Mouse (Mus musculus) liver, adult 2 months (tissue): ENCODE measurements at regions not wholly inside any gene's neighbourhood (a gene's known extent, or its start where the extent isn't known, plus 50 kb on each side); places are given as distances from the start of the nearest gene placed in this dataset.
"Not testable (repeated sequence)": the region's sequence is repeated elsewhere in the genome, so short reads cannot be mapped to it uniquely, and the experiment has no call there.

Experiments used
- DNase-seq: peaks from one replicate; pipeline ENCODE4 v3.0.0-alpha.2; 2011; ENCODE audit warnings: low read depth, low spot score; ENCODE audit errors: extremely low read depth
- H3K27ac ChIP-seq: fragments of 200-500 bp; replicated peaks from 2 replicates; pipeline ENCODE4 v1.5.1; 2012; ENCODE audit warnings: low read depth, mild to moderate bottlenecking, control low read depth, inconsistent platforms, low read length; ENCODE audit not compliant: insufficient read depth
- H3K27me3 ChIP-seq: fragments of 200-500 bp; 2 replicates; pipeline ENCODE4 v1.6.1; 2012; ENCODE audit warnings: mild to moderate bottlenecking, moderate library complexity, low read length, inconsistent platforms; ENCODE audit not compliant: control insufficient read depth, insufficient read depth
- H3K36me3 ChIP-seq: fragments of 200-500 bp; 2 replicates; pipeline ENCODE4 v1.6.1; 2012; ENCODE audit warnings: low read length, inconsistent platforms; ENCODE audit not compliant: control insufficient read depth, insufficient read depth
- H3K4me1 ChIP-seq: fragments of 200-500 bp; 2 replicates; pipeline ENCODE4 v1.6.1; 2011; ENCODE audit warnings: low read length; ENCODE audit not compliant: control insufficient read depth, insufficient read depth
- H3K4me3 ChIP-seq: fragments of 200-500 bp; 2 replicates; pipeline ENCODE4 v1.5.1; 2011; ENCODE audit warnings: low read depth, mild to moderate bottlenecking, control low read depth, low read length, moderate library complexity; ENCODE audit not compliant: insufficient read depth
- H3K79me2 ChIP-seq: fragments of 200-500 bp; 2 replicates; pipeline ENCODE4 v1.6.1; 2012; ENCODE audit warnings: inconsistent platforms, mild to moderate bottlenecking, low read length, moderate library complexity; ENCODE audit not compliant: control insufficient read depth, insufficient read depth
- H3K9ac ChIP-seq: fragments of 200-500 bp; 2 replicates; pipeline ENCODE4 v1.6.1; 2012; ENCODE audit warnings: low read depth, mild to moderate bottlenecking, control low read depth, inconsistent platforms, low read length
- CTCF ChIP-seq: fragments of 200-500 bp; IDR thresholded peaks from 2 replicates; pipeline ENCODE4 v1.5.1; 2011; ENCODE audit warnings: low read depth, low read length, control low read depth
- POLR2A ChIP-seq: fragments of 200-500 bp; IDR thresholded peaks from 2 replicates; pipeline ENCODE4 v1.6.1; 2011; ENCODE audit warnings: low read length, control low read depth; ENCODE audit not compliant: insufficient read depth; ENCODE audit errors: extremely low read depth
- WGBS: fragments of 180-500 bp; shearing (Covaris S2); methylation state at CpG from one replicate; pipeline ENCODE4 v1.1.7; 2018; 5-methylcytosine and 5-hydroxymethylcytosine counted together

DNA sequence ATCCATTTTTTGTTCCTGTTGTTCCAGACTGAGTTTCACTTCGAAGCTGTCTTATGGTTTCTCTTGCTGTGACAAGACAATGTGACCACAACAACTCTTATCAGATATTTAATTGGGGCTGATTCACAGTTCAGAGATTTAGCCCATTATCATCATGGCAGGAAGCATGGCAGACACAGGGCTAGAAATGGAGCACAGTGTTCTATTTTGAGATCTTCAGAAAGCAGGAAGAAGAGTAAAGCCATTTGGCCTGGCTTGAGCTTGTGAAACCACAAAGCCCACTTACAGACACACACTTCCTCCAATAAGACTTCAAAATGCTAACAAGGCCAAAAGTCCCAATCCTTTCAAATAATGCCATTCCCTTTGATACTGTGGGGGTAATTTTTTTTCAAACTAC, 670.4 kb upstream of the Cdh12 start:
- Histone ChIP-seq H3K27ac (no peak overlapping the region), H3K36me3 (no peaks in the 10 kb centered on the region), H3K9ac (no peak overlapping the region), H3K79me2 (no peaks in the 10 kb centered on the region), H3K4me1 (no peaks in the 10 kb centered on the region), H3K4me3 (no peak overlapping the region), H3K27me3 (no peaks in the 10 kb centered on the region)
- no peak for TF ChIP-seq POLR2A
- no peak for TF ChIP-seq CTCF
- 35% methylated on average over 1 of the region's 1 CpGs for WGBS
- no peak for DNase-seq

- no peaks in the 10 kb centered on the region for H3K36me3 ChIP-seq
- H3K4me3 ChIP-seq = no peak overlapping the region
- H3K4me1 ChIP-seq = no peaks in the 10 kb centered on the region
- no peak overlapping the region for H3K27ac ChIP-seq
- H3K79me2 ChIP-seq = no peaks in the 10 kb centered on the region
- no peak for TF ChIP-seq CTCF
- no peak for TF ChIP-seq POLR2A
- 50% methylated on average over 3 of the region's 3 CpGs for WGBS
- no peaks in the 10 kb centered on the region for H3K27me3 ChIP-seq
- no peak overlapping the region for H3K9ac ChIP-seq
- DNase-seq = no peak
Observed at GRCm38 (mm10) chr15:19783883-19784282, 665.2 kb upstream of the Cdh12 start.

GRCm38 (mm10) chr15:19806994-19807393, 642.1 kb upstream of the Cdh12 start:
- TF ChIP-seq POLR2A (no peak), CTCF (no peak)
- no peaks in the 10 kb centered on the region for H3K27me3 ChIP-seq
- DNase-seq = no peak
- no peak overlapping the region for H3K27ac ChIP-seq
- H3K79me2 ChIP-seq = no peaks in the 10 kb centered on the region
- H3K36me3 ChIP-seq = no peaks in the 10 kb centered on the region
- H3K4me1 ChIP-seq = no peaks in the 10 kb centered on the region
- H3K9ac ChIP-seq = no peak overlapping the region
- H3K4me3 ChIP-seq = no peak overlapping the region

- 67% methylated on average over 5 of the region's 5 CpGs for WGBS
- TF ChIP-seq POLR2A = no peak
- TF ChIP-seq CTCF = no peak
- Histone ChIP-seq H3K79me2 (no peaks in the 10 kb centered on the region), H3K4me1 (no peaks in the 10 kb centered on the region), H3K36me3 (no peaks in the 10 kb centered on the region), H3K27me3 (no peaks in the 10 kb centered on the region), H3K27ac (no peak overlapping the region), H3K9ac (no peak overlapping the region), H3K4me3 (no peak overlapping the region)
- no peak for DNase-seq
Observed at GRCm38 (mm10) chr15:19813647-19814046, 635.4 kb upstream of the Cdh12 start.

DNA sequence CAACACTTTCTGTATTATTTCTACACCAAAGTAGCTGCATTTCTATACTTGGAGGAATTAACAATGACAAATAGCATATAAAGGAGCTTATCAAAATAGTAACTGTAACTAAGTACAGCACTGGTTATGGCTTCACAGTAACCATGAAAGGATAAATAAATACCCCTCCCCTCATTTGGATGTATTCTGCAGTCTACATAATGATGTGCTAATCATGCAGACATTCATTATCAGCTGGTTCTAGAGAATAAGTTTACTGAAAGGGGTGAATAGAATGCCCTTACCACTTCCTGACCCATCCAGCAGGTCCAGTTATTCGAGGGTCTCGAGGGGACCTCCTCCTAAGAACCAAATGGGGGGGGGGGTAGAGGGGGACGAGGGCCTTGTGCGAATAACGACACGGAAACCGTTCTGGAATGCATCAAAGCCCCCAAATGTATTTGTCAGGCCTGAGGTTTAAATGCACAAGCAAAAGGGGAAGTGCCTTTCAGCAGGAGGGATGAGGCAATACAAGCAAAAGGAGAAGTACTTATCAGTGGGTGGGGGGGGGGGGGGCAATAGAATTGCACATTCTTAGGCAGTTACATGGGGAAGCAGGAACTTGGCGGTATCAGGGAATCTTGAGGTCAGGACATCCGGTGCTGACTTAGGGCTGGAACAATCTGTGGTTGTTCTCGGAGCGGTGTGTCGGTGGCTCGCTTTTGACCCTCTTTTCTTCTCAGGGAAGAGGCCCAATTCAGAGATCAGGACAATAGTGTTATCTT, 592.0 kb upstream of the Cdh12 start:
- H3K9ac ChIP-seq, H3K4me1 ChIP-seq, H3K27ac ChIP-seq, H3K79me2 ChIP-seq, H3K27me3 ChIP-seq, H3K4me3 ChIP-seq, H3K36me3 ChIP-seq: not testable (repeated sequence)
- WGBS = 62% methylated on average over 13 of the region's 13 CpGs
- DNase-seq = peak; percentile 7

DNA sequence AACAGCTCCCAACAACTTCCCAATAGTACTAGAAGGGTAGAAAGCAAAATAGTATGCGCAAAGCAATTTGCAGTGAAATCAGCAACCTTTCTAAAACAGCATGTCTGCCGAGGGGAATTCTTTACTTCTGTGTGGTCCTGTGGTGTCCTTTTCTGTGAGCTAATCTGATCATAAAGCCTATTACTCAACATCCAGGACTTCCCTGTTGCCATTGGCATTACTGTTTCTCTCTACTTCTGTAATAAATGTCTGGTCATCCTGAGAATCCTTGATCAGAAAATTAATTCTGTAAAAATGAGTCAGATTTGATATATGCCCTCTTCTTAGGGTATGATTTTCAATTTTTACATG, 591.4 kb upstream of the Cdh12 start:
- Histone ChIP-seq H3K4me1 (no peaks in the 10 kb centered on the region), H3K9ac (no peak overlapping the region), H3K36me3 (no peaks in the 10 kb centered on the region), H3K79me2 (no peaks in the 10 kb centered on the region), H3K4me3 (no peak overlapping the region), H3K27me3 (no peaks in the 10 kb centered on the region), H3K27ac (no peak overlapping the region)
- peak; percentile 10 for DNase-seq
- TF ChIP-seq POLR2A (no peak), CTCF (no peak)
- WGBS = 76% methylated on average over 2 of the region's 2 CpGs
